Mouse (Mus musculus) embryo, embryonic 9.5 days (tissue): ENCODE measurements at regions not wholly inside any gene's neighbourhood (a gene's known extent, or its start where the extent isn't known, plus 50 kb on each side); places are given as distances from the start of the nearest gene placed in this dataset.

Experiments
- DNase-seq: peaks from one replicate; pipeline ENCODE4 v3.0.0-alpha.2; 2017; ENCODE audit errors: extremely low spot score

DNA sequence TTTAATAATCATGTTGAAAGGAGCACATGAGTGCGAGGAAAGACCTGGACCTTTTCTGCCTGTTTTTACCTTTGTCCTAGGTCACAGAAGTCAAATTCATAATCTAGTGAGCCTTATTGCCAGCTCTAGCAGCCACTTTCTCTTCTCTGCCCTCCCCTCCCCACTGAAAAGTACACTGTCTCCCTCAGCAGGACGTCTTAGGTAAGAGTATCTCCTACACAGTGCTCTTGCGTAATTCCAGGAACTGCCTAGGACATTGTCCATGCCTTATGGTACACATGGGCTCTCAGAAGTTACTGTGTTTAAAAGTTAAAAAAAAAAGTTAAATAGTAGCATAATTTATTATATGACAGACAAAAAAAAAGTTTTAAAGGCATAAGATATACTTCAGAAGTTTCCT is 100.7 kb upstream of the Irak1bp1 start:
- DNase-seq: no peak

DNA sequence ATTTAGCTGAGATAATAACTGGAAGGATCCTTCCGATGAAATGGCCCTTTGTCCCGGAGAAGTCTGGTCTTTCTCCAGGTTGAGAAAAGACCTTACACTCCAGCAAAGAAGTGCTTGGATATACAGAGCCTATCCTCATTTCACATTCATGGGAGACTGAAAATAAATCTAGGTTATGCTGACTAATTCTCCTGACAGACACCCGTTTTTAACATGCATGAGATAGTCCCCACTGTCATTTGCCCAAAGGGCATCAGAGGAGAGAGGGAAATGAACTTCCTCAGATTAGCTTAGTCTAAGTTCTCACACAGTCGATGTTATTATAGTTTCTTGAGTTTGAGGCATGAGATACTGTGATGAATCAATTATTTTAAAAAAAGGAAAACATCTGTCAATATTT is 99.7 kb upstream of the Irak1bp1 start:
- DNase-seq: no peak

DNA sequence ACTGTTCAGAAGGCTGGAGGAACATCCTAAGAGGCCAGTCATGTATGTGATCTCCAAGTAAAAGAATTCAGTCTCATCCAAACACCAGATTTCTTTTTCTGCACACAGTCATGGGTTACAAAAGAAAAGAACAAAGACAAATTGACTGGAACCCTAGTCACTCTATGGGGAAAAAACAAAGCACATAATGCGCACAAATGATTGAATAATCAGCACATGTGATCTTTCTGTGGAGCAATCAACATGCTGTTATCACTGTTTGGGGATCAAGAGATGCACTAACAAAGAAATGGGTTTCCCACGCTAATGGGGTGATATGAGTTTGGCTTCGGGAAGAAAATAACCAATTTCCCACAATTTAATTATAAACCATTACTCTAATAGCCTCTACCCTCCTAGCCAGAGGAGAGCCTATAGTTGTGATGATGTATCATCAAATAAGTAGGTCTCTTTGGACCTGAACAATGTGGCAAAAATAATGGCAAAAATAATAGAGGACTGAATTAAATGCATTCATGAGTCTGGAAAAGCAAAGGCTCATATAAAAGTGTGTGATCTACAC is 96.2 kb upstream of the Irak1bp1 start:
- no peak for DNase-seq

DNA sequence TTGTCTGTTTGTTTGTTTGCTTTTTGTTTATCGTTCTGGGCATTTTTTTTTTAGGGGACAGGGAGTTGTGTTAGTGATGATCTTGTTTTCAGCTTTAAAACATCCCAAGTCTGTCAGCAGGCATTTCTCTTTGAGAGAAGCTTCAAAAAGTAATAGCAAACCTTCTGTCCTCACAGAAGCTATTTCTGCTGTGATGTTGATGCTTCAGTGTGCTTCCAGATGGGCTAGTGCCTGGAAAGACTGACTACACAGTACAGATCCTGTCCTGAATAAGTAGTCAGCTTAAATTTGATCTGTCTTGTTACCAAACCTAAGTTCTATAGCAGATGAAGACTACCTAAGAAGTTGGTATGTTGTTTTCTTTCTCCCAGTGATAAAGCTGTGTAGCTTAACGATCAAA is 94.4 kb upstream of the Irak1bp1 start:
- no peak for DNase-seq

DNA sequence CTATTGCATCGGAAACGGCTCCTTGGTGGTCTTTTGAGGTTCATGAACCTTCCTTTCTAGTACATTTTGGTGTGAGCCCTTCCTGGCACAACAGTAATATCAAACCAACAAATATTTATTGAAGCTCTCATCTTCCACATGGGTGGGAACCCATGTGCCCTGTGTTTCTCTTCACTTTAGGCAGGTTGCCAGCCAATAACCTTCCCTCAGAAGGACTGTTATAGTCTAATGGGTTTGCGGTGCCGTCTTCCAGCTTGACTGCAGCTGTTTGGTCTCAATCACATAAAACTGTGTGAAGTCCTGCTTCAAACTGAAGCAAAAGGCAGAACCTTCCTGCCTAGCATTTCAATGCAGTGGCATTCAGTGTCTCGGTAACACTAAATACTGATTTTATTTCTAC is 69.4 kb upstream of the Irak1bp1 start:
- DNase-seq: no peak

DNA sequence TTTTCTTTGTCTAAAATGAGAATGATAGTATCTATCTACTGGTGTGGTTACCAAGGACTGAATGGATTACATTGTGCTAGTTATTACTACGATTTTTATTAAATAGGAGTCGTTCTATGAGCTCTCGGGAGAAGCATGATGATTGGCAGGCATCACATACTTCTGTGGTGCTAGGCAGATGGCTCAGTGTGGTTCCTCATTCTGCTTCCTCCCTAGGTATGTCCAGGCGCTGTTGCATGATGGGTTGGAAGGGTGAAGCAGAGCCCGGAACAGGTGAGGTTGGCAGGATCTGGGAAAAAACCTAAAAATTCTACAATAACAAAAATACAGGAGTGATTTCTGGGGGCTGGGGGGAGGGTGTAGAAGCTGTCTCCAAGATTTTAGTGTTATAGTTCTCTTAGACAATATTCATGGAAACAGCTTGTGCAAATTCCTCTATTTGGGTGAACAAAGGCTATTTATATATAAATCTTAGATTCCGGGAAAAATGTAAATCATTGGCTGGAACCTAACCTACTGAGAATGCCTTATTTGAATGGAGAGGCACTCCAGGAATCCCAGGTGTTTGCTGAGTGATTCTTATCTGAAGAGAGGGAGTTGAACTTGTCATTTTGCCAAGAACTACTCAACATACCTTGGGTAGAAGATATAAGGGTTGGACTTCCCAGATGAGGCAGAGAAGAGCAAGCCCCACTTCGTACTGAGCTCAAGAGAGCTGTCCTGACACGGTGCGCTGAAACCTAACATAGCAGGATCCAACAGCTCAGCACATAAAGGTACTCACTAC is 68.5 kb upstream of the Irak1bp1 start:
- DNase-seq: no peak

DNA sequence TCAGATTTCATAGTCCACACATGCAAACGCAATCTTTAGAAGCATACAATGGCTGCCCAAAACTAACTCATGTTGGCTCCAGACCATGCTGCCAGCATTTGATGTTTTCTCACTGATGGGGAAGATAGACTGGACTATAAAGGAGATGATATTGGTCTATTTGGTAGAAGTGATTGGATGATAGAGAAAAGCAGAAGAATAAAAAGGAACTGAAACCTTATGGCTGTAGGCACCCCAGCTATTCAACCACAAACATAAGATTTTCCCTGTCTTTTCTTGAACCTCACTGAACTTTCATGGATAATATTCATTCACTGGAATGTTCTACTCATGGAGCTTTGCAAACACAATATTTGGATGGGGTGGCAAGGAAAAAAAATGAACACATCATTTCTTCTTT is 65.7 kb upstream of the Irak1bp1 start:
- DNase-seq: no peak
